Mouse (Mus musculus): Measurements from ENCODE around the gene Mcf2l.

DNA sequence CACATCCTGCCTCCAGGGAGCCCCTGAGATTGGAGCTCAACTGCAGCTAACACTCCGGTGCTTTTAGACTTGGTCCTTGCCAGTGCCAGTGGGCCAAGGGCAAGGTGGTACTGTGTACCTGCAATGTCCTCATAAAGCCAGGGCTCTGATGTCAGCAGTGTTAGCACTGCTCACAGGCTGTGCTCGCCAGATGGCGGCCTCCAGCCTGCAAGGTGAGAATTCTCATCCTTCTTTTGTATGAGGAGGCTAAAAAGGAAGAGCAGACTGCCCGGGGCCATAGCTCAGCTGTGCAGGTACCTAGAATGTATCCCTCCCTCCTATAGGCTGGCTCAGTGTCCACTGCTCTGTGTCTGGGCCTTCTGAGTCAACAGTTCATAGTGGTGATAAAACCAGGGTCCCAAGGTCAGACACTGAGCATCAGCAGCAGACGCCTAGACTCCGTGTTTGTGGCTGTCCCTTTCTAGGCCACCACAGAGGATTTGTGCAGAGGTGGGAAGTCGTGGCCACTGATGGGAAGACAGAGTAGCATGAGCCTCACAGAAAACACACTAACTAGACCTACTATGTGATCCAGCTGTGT, 77.5 kb downstream of the Mcf2l start:
- no peak for TF ChIP-seq POLR2A (IDR thresholded peaks at IDR 0.05; ENCODE audit: low read depth, low read length)
- no peak for TF ChIP-seq CTCF (IDR thresholded peaks at IDR 0.05; ENCODE audit: extremely low read depth, insufficient read depth, insufficient read length, insufficient replicate concordance)

Data from spleen, adult 2 months (tissue).